Mouse (Mus musculus) fibroblast of lung, adult 2 months (primary cell): Measurements from ENCODE around the gene Foxj2.

ENCODE experiments used
- DNase-seq: peaks from one replicate; pipeline ENCODE4 v3.0.0-alpha.2; 2011; ENCODE audit warnings: low read depth

Foxj2 gene

DNA sequence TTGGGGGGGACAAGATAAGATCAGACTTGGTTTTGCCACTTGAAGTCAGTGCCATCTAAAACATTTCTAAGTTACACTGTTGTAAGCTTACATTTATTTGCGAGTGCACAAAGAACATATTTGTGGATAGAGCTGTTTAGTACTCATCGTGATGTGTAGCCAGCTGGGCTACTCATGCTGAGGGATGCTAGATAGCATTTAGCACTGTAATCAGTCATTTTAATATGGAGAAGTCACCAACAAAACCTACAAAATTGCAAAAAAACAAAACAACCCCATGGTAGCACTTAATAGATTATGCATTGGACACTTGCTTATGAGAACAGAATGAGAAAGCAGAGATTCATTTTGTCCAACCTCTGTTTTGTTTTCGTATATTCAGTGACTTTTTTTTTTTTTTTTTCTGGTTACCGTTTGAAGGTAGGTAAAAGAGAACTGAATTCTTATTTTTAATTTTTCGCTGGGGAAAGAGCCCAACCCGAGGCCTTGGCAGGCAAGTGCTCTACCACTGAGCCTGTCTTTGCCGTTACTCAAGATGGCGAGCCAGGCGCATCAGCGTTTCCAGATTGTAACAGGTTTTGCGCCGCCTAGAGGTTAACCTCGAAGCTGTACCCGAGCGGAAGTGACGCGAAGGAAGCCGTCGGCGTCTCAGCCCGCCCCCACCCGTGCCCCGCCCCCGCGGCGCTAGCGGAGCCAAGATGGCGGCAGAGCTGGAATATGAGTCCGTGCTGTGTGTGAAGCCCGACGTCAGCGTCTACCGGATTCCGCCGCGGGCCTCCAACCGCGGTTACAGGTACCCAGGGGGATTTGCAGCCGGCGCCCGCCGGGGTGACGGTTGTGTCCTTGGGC, 54.4 kb downstream of the Foxj2 start, which contains the start of gene Necap1:
Necap1 (plus strand) TSS at position 604 of the 849 bp plus-strand sequence.
- peak; percentile 83 for DNase-seq

DNA sequence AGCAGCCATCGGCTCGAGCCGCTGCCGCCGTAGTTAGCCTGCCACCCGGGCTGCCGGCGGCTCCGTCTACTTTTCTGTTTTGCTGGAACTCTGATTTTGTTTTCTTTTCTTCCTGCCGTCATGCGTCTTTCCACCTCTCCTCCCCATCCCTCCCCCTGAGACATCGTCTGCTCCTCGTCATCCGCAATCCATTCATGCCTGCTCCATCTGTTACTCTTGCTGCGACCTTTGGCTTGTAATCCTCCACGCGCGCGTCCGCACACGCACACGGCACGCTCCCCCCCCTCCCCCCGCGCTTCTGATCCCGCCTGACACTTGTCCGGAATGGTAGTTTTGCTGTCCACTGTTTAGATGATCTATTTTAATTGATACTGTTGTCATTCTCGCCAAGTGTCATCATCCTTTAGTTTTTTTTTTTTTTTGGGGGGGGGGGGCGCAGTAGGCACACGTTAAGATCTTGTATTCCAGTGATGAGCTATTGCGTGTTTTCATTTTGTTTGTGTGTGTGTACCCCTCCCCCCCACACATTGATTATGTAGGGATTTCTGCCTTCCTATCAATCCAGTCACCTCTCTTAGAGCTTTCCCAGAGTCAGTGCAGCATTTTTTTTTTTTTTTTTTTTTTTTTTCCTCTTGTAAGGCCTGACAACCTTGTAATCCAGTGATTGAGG, 55.1 kb downstream of the Foxj2 start:
- DNase-seq: no peak

DNA sequence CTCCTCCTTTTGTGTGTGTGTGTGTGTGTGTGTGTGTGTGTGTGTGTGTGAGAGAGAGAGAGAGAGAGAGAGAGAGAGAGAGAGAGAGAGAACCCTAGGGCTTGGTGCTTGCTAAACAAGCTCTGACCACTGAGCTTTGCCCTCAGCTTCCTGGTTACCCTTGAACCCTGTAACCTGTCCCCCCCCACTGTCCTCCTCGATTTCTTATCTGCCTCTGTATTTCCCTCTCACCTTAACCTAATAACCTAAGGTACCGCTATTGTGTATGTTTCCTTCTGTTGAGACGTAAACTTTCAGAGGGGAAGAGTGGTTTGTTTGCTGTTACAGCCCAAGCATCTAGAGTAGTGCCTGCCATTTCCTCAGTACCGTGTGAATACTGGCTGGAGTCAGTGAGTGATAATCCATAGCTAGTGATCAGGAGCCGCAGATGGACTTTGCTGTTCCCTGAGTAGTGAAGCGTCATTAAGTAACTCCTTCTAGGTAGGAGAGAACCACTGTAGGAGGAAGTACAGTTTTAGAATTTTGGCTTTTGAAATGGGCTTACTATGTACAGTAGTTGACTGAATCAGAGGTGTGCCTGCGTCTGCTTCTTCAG, 59.5 kb downstream of the Foxj2 start:
- DNase-seq: no peak

DNA sequence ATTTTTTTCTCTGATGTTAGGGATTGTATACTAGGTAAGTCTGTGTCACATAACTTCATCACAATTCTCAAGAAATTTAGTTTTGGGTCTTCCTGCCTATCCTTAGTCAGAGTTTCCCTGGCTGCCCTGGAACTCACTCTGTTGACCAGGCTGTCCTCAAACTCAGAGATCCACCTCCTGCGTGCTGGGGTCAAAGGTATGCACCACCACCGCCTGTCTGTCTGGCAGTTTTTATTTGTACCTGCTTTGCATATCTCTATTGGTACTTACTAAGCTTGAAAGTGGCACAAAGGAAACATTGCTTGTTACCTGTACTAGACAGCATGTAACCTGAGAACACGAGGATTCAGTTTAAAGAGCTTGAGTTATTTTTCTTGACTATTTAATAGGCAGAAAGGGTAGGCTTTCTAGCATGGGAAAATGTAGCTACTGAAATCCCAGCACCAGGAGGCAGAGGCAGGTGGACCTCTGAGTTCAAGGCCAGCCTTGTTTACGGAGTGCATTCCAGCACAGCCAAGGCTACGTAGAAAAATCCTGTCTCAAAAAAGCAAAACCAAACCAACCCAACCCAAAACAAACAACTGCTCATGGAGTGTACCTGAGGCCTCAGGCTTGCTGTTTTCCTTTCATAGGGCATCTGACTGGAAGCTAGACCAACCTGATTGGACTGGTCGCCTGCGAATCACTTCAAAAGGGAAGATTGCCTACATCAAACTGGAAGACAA, 60.2 kb downstream of the Foxj2 start:
- no peak for DNase-seq

- no peak for DNase-seq
These were observed 61.6 kb downstream of the Foxj2 start for GRCm38 (mm10) chr6:122881287-122881686.

DNA sequence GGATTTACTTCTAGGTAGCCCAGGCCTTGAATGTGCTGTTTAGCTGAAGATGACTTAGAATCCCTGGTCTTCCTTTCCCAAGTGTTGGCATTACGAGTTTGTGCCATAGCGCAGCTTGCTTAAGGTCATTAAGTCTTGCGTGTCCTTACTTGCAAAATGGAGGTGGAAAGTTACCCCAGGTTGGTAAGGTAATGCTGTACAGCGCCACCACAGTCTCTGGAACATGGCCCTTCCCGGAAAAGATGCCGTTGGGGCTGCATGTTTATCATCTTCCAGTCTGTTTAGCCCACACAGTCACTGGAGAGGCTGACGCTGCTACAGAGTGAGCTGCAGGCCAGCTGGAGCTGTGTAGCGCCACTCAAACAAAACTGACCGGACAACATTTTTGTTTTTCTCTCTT, 63.9 kb downstream of the Foxj2 start:
- no peak for DNase-seq

- DNase-seq: no peak
These were observed 69.9 kb downstream of the Foxj2 start for GRCm38 (mm10) chr6:122889599-122889998.

- no peak for DNase-seq
These were observed 72.8 kb downstream of the Foxj2 start for GRCm38 (mm10) chr6:122892442-122893049.
